Mouse (Mus musculus) embryo, embryonic 11 days (tissue): Measurements from ENCODE around the gene Spcs2.

Source experiments
- DNase-seq: peaks from one replicate; pipeline ENCODE4 v3.0.0-alpha.2; 2015

The Spcs2 gene

GRCm38 (mm10) chr7:99864241-99865028 is 1.2 kb upstream of the Spcs2 start:
- DNase-seq: peak; percentile 54

- DNase-seq: peak; percentile 99
Observed at GRCm38 (mm10) chr7:99858813-99859585, 4.3 kb downstream of the Spcs2 start, which contains the start of gene Xrra1. Gene Xrra1, plus strand, starts transcription at chr7:99859116.

GRCm38 (mm10) chr7:99858175-99858812 is 5.0 kb downstream of the Spcs2 start:
- DNase-seq: no peak

GRCm38 (mm10) chr7:99856266-99856861 is 6.9 kb downstream of the Spcs2 start:
- no peak for DNase-seq

DNA sequence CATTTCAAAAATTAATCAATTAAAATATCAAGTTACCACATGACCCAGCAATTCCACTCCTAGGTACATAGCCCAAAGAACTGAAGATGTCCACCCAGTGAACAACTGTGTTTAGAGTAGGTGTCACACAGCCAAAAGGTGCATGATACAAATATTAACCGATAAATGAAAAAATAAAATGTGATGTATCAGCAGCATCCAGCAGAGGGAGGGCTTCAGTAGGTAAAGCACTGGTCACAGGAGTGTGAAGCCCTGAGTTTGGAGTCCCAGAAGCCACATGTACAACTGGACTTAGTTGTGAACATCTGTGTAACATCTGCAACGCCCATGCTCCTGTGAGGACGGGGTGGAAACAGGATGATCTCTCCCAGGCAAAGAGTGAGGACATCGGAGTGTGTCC is 9.0 kb downstream of the Spcs2 start:
- DNase-seq: no peak

- no peak for DNase-seq
Observed at GRCm38 (mm10) chr7:99853350-99853749, 9.9 kb downstream of the Spcs2 start.

GRCm38 (mm10) chr7:99851618-99852017 is 11.6 kb downstream of the Spcs2 start:
- no peak for DNase-seq

DNA sequence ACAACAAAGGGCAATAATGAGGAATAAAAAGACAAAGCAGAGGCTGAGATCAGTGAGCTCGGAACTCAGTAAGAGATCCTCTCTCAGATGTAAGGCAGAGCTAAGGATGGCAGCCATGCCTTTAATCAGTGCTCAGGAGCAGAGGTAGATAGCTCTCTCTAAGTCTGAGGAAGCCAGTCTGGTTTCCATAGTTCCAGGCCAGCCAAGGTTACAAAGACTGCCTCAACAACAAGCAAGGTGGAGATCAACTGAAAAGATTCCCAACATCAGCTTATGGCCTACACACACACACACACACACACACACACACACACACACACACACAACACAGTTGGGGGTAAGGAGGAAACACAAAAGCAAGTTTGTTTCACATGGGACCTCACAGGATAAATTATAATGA is 12.1 kb downstream of the Spcs2 start:
- DNase-seq: no peak

GRCm38 (mm10) chr7:99850534-99850933 is 12.7 kb downstream of the Spcs2 start:
- no peak for DNase-seq

GRCm38 (mm10) chr7:99845533-99846236 is 17.6 kb downstream of the Spcs2 start:
- DNase-seq: no peak

DNA sequence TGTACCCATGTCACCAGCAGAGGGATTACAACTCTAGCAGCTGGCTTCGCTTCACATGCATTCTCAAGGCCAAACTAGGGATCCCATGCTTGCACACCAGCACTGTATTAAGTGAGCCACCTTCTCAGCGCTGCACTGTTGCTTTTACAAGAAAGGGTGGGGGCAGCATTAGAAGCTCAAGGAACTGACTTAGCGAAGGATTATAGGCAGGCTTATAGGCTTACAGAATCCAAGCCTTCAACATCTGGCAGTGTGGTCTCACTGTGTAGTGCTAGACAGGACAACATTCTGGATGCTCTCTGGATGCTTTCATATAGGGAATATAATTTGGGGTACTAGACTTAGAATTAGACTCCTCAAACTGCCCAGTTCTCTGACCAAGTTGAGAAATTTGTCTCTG is 25.0 kb downstream of the Spcs2 start:
- DNase-seq: no peak

DNA sequence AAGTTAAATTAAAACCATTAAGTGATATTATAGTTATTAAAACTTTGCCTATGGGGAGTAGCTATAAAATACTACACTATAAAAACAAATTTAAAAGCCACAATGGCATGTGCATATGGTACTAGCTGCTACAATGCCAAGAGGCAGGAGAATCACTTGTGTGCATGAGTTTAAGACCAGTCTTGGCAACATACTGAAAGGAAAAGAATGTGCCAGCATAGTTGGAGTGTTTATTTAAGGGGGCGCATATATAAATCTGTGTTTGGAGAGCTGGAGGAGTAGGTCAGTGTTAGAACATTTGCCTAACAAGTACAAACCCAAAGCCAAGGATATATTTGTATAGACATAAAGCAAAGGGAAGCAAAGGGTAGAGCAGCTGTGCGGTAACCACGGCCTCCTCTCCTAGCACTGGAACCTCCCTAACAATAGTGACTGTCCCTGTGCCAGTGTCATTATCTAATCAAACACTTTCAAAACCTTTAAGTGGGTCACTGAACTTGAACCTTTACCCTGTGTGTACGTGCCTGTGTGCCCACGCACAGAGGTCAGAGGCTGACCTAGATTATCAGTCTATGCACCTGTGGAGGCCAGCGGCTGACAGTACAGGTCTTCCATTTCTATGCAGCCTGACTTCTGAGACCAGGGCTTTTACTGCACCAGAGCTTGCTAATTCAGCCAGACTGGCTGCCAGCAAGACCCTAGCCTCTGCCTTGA is 25.7 kb downstream of the Spcs2 start:
- no peak for DNase-seq

DNA sequence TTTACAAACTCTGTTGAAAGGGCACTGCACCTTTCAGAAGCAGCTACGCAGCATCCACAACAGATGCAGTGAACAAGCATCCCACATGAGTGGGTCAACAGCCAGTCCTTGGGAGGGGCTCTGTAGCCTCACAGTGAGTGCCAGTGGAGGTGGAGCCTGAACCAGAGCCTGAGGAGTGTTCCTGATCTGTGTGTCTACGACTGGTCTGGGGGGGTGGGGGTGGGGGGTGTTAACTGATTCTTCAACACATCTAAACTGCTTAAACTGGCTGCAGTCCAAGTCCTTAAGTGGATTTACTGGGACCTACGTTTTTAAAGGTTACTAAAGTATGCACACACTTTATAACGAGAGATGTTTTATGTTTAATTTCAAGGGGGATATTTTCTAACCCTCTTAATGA is 26.5 kb downstream of the Spcs2 start:
- DNase-seq: no peak

DNA sequence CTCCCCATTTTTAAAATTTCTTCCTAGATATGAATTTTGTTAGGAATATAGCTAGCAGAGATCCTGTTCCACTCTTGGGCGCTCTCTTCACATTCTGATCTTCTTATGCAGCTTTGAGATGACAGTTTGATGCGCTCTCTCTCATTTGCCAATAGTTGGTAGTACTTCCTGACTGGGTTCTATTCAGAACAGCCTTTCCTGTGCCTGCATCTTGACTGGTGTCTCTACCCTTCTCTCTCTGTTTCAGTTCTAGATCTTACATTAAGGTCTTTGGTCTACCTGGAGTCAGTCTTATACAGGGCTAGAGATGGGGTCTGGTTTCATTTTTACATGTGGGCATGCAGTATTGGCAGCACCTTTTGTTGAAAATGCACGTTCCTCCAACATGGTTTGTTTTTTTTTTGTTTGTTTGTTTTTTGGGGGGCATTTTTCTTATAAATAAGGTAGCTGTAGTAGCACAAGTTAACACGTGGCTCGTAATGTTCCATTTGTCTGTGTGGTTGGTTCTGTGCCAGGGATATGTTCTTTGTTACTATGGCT is 28.9 kb downstream of the Spcs2 start:
- DNase-seq: no peak

DNA sequence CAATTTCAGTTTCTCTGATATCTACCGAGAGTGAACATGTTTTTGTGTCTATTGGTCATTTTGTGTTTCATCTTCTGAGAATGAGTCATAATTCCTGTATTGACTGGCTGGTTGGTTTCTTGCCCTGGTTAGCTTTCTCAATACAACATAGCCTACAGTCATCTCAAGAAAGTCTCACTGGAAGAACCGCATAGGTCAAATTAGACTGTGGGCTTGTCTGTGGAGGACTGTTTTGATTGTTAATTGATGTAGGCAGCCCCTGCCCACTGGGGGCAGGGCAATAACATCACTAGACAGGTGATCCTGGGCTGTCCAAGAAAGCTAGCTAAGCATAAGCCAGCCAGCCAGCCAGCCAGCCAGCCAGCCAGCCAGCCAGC is 29.4 kb downstream of the Spcs2 start:
- DNase-seq: no peak

GRCm38 (mm10) chr7:99833115-99833845 is 30.0 kb downstream of the Spcs2 start:
- DNase-seq: no peak

GRCm38 (mm10) chr7:99828083-99828570 is 35.1 kb downstream of the Spcs2 start, which contains the start of gene Neu3:
Gene Neu3, minus strand, starts transcription at chr7:99828417.
- peak; percentile 93 for DNase-seq

- no peak for DNase-seq
Observed at GRCm38 (mm10) chr7:99826096-99826495, 37.2 kb downstream of the Spcs2 start.

- DNase-seq: no peak
Observed at GRCm38 (mm10) chr7:99825511-99825910, 37.8 kb downstream of the Spcs2 start.

DNA sequence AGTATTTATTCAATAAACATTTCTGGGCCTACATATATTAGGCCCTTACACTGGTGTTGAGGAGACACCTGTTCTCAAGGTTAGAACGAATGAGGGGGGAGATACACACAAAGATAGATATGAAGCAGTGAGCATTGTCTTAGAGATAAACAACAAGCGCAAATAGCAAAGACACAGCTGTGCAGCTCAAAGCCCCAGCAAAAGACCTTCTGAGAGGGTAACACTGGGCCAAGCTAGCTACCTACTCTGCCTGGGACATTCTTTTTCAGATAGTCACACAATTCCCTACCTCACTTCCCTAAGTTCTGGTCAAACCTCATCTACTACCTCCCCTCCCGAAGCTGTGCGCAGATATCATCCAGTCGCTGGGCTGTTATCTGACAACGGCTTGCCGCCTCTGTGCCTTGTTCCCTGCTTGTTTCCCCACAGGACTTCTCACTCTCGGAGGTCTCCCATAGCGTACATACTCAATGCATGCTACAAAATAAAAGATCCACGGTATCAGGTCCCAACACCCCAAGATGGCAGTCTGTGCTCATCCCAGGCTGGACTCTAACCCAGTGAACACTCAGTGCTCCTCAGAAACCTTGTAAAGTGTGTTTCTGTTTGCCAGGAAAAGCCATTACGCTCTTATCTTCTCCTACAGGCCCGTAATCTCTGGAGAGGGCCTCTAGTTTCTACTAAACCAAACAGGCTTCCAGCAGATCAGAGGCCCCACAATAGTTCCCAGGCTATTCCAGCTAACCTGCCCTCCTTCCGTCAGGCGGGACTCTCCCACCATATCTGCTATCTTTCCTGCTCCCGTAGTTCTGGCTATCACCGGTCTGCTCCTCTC is 38.4 kb downstream of the Spcs2 start:
- no peak for DNase-seq
